Comparison of ENCODE assay signal across 11 mouse cellular contexts in genomic region chr6:83131469-83132034, GRCm38 (mm10). TPM values are rescaled to one million over a fixed set of nuclear protein-coding genes. Genes with fewer than 3 reads are reported as not detected.
DNase-seq lines count a peak whose midpoint lies in the region; ATAC-seq and TF ChIP-seq lines count a peak whose summit lies in the region.
"Had no signal": no experiment of that assay in that cellular context is flagged by ENCODE, and none has a peak within 500 bp of the region (broad histone marks: within the 10 kb centered on the region; RNA-seq: fewer than 3 reads in every experiment).

No protein-coding gene starts in this region.

- no peak overlapping the region for H3K27ac ChIP-seq in midbrain, embryonic 13.5 days
- H3K27ac ChIP-seq in layer of hippocampus, adult 2 months = no peak overlapping the region
- no peak overlapping the region for H3K27ac ChIP-seq in neural tube, embryonic 15.5 days (replicated peaks)
- H3K27ac ChIP-seq: embryonic facial prominence, embryonic 13.5 days had no signal

- H3K4me3 ChIP-seq in midbrain, embryonic 13.5 days (replicated peaks) = no peak overlapping the region
- H3K4me3 ChIP-seq in layer of hippocampus, adult 2 months = no peak overlapping the region
- no peak overlapping the region for H3K4me3 ChIP-seq in neural tube, embryonic 15.5 days (replicated peaks)
- H3K4me3 ChIP-seq: embryonic facial prominence, embryonic 13.5 days had no signal

- peaks cover 11% of the 10 kb centered on the region for H3K4me1 ChIP-seq in midbrain, embryonic 13.5 days (replicated peaks)
- peaks cover 8% of the 10 kb centered on the region for H3K4me1 ChIP-seq in neural tube, embryonic 15.5 days

- peak; percentile 55 to 75 for DNase-seq in lung, adult 18-20 months
- DNase-seq in lung, postnatal 14 days = no peak
- DNase-seq in kidney, postnatal 14 days = peak; percentile 82
- DNase-seq in lung, postnatal 10 days = peak; percentile 46
- peak; percentile 89 for DNase-seq in yolk sac, embryonic 10.5 days (ENCODE audit: low spot score)
- DNase-seq in layer of hippocampus, adult 2 months (ENCODE audit: low spot score in 2 of 2) = no peak
- DNase-seq: gastrocnemius, postnatal 36 days; heart, postnatal 36 days had no signal

- no peaks in the 10 kb centered on the region for H3K36me3 ChIP-seq in midbrain, embryonic 13.5 days
- no peaks in the 10 kb centered on the region for H3K36me3 ChIP-seq in neural tube, embryonic 15.5 days
- H3K36me3 ChIP-seq: embryonic facial prominence, embryonic 13.5 days had no signal

- no peak overlapping the region for H3K9ac ChIP-seq in midbrain, embryonic 13.5 days (replicated peaks)
- no peak overlapping the region for H3K9ac ChIP-seq in neural tube, embryonic 15.5 days (replicated peaks)
- H3K9ac ChIP-seq: embryonic facial prominence, embryonic 13.5 days had no signal

- H3K9me3 ChIP-seq in midbrain, embryonic 13.5 days = no peaks in the 10 kb centered on the region
- no peaks in the 10 kb centered on the region for H3K9me3 ChIP-seq in neural tube, embryonic 15.5 days (replicated peaks)
- H3K9me3 ChIP-seq: embryonic facial prominence, embryonic 13.5 days had no signal

- H3K4me2 ChIP-seq in midbrain, embryonic 13.5 days (replicated peaks) = no peak overlapping the region
- no peak overlapping the region for H3K4me2 ChIP-seq in neural tube, embryonic 15.5 days
- H3K4me2 ChIP-seq: embryonic facial prominence, embryonic 13.5 days had no signal

- WGBS in midbrain, embryonic 13.5 days = 82% methylated on average over 6 of the region's 6 CpGs
- 72% methylated on average over 6 of the region's 6 CpGs for WGBS in neural tube, embryonic 15.5 days

- H3K27me3 ChIP-seq in midbrain, embryonic 13.5 days = peaks cover 18% of the 10 kb centered on the region
- H3K27me3 ChIP-seq in neural tube, embryonic 15.5 days (replicated peaks) = peaks cover 10% of the 10 kb centered on the region
- H3K27me3 ChIP-seq: embryonic facial prominence, embryonic 13.5 days had no signal

- no peak for ATAC-seq in midbrain, embryonic 13.5 days
- no peak for ATAC-seq in neural tube, embryonic 15.5 days (ENCODE audit: low FRiP score)

- no peak for TF ChIP-seq CTCF in layer of hippocampus, adult 2 months (conservative IDR thresholded peaks at IDR 0.05)

RNA-seq across cellular contexts. Expression of gene Rtkn, which starts 3.7 kb away (rescaled TPM):
- polyA plus RNA-seq in midbrain, embryonic 13.5 days (2015; fragmentation: Nextera tagmentation; extraction: Ambion mirVana) = 16.5 and 18.8 TPM in 2 replicates
- total RNA-seq in layer of hippocampus, adult 2 months (2021) = 10 to 100 TPM; 80.0 to 84.0 TPM
- 17.1 and 23.7 TPM in 2 replicates for polyA plus RNA-seq in neural tube, embryonic 15.5 days (2015; fragmentation: Nextera tagmentation; extraction: Ambion mirVana)

RNA-seq across cellular contexts. Expression of gene Ino80b, which starts 6.3 kb away (rescaled TPM):
- polyA plus RNA-seq in midbrain, embryonic 13.5 days (2015; fragmentation: Nextera tagmentation; extraction: Ambion mirVana) = 12.1 and 14.9 TPM in 2 replicates
- 10 to 100 TPM; 22.3 to 25.4 TPM for total RNA-seq in layer of hippocampus, adult 2 months (2021)
- 12.0 and 12.3 TPM in 2 replicates for polyA plus RNA-seq in neural tube, embryonic 15.5 days (2015; fragmentation: Nextera tagmentation; extraction: Ambion mirVana)

RNA-seq across cellular contexts. Expression of gene Wbp1, which starts 10.2 kb away (rescaled TPM):
- polyA plus RNA-seq in midbrain, embryonic 13.5 days (2015; fragmentation: Nextera tagmentation; extraction: Ambion mirVana) = 228 and 253 TPM in 2 replicates
- total RNA-seq in layer of hippocampus, adult 2 months (2021) = 10 to 100 TPM; 55.9 to 56.1 TPM
- polyA plus RNA-seq in neural tube, embryonic 15.5 days (2015; fragmentation: Nextera tagmentation; extraction: Ambion mirVana) = 146 and 155 TPM in 2 replicates

RNA-seq across cellular contexts. Expression of gene Mogs, which starts 16.3 kb away (rescaled TPM):
- polyA plus RNA-seq in midbrain, embryonic 13.5 days (2015; fragmentation: Nextera tagmentation; extraction: Ambion mirVana) = 16.0 and 26.9 TPM in 2 replicates
- total RNA-seq in layer of hippocampus, adult 2 months (2021) = 10 to 100 TPM; 24.0 to 26.4 TPM
- 26.1 and 31.3 TPM in 2 replicates for polyA plus RNA-seq in neural tube, embryonic 15.5 days (2015; fragmentation: Nextera tagmentation; extraction: Ambion mirVana)

RNA-seq across cellular contexts. Expression of gene Mrpl53, which starts 22.7 kb away (rescaled TPM):
- polyA plus RNA-seq in midbrain, embryonic 13.5 days (2015; fragmentation: Nextera tagmentation; extraction: Ambion mirVana) = 137 and 146 TPM in 2 replicates
- total RNA-seq in layer of hippocampus, adult 2 months (2021) = 10 to 100 TPM; 64.9 to 67.4 TPM
- 121 and 123 TPM in 2 replicates for polyA plus RNA-seq in neural tube, embryonic 15.5 days (2015; fragmentation: Nextera tagmentation; extraction: Ambion mirVana)

Comparison
In these comparisons a context has a peak if more than half of its experiments do, and no peak if none do; other contexts are left out.
1. DNase-seq: peak in lung, adult 18-20 months (2 of 2), kidney, postnatal 14 days (single experiment), lung, postnatal 10 days (single experiment) and yolk sac, embryonic 10.5 days (single experiment); none in lung, postnatal 14 days (single experiment) and layer of hippocampus, adult 2 months (0 of 2).